Mouse (Mus musculus) brain, adult 2 months (tissue): ENCODE data around the gene Atraid.

Source experiments
- DNase-seq: peaks from one replicate; pipeline ENCODE4 v3.0.0; 2011; ENCODE audit warnings: low read depth, low spot score

The Atraid gene

GRCm38 (mm10) chr5:31094799-31095691 is 46.9 kb downstream of the Atraid start:
- DNase-seq = peak; percentile 60

- peak; percentile 30 for DNase-seq
Measured at GRCm38 (mm10) chr5:31095711-31096480, 47.8 kb downstream of the Atraid start.
